Mouse (Mus musculus) frontal cortex, postnatal 25 days (tissue): ENCODE results near the gene Nek7.

Source experiments
- DNase-seq, 2 experiments: peaks; one replicate each; pipeline ENCODE4 v3.0.0; 2022; ENCODE audit warnings: low spot score in 2 of 2

Nek7 gene

DNA sequence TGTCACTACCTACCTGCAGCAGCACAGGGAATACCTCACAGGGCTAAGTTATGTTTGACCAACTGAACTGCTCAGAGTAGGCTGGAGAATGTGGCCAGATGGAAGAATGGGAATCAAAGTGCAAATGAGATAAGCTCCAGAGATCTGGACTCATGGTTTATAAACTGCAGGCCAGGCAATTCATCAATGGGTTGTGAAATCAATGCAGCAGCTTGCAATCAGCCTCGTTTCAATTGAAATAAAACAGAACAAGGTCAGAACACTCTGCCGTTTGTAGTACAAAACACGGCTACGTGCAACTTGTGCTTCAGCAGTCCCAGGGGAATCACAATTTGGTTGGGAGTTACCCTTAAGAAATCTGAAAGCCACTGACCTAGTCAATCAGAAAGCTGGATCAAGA, 109.4 kb downstream of the Nek7 start:
- DNase-seq = no peak

- DNase-seq = no peak
These were observed 112.4 kb downstream of the Nek7 start for GRCm38 (mm10) chr1:138507446-138508043.

GRCm38 (mm10) chr1:138507014-138507413, 112.9 kb downstream of the Nek7 start:
- no peak for DNase-seq

- DNase-seq = no peak
These were observed 115.7 kb downstream of the Nek7 start for GRCm38 (mm10) chr1:138504228-138504627.

DNA sequence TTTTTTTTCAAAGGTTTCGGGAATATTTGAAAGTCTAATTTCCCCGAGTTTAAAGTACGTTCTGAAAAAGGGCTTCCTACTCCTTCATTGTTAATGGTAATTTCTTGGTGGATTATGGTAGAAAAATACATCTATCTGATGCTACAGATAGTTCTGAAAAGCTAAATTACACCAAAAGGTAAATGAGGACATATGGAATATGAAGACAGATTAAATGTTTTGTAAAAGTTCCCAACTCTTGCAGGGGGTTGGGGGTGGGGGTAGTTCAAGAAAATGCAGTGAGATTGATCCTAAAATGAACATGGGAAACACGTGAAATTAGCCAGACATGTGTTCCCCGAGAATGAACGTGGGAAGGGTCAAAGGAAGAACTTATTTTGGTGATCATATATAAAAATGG, 119.2 kb downstream of the Nek7 start:
- no peak for DNase-seq

DNA sequence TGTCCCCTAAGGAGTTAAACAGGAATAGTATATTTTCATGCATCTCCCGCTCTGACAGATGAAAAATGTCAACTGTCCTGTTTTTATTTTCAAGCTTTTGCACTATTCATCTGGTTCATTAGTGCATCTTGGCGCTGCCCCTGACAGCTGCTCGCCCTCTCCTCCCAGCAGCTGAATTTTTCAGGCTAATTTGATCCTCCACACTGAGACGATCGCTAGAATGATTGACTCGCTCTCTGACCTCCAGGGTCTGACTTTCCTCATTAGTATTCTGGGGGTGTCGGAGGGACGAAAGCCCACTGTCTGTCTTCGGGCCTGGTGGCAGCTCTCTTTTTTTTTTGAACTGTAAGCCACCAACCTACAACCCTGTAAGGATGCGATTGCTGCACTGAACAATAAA, 119.8 kb downstream of the Nek7 start:
- no peak for DNase-seq

DNA sequence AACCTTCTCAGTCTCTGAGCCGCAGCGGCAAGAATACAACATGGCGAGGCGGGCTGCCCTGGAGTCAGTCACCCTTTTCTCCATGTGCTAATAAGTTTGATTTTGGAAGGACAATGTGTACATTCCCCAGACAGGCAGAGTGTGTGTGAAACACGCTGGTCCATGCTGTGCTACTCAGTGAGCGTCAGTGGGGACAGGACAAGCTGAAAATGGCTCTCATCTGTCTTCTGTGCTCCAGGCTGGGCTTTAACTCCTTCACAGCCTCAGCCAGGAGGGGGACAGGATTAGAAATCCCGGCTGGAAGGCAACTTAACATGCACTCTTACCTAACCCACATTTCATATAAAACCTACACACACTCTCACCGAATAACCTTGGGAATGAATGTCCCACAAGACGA, 120.5 kb downstream of the Nek7 start:
- DNase-seq = no peak

DNA sequence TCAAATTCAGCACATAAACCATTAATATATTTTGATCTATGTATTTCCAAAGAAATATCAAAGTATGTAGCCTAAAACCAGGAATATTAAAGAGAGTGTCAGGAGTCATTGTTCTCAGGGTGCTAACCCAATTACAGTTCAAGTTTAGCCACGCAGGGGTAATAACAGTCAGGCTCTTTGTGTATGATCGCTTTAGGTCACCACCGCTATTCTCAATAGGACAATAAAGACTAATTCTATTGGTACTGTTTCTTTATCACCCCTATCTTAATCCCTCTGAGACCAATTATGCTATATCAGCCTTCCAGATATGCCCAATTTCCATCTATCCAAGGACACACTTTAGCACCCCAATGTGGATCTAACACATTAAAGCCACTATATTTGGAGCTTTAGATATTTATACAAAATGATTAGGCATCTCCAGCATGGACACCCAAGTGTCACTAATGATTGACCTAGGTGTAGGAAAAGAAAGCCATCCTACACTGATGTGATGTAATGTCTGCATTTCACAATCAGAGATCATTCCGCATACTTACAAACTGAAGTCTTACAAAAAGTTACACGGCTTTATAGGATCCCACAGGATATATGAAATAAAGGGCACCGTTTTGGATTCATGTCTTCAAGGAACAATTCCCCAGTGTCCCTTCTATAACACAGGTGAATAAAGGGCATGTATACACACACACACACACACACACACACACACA, 128.4 kb downstream of the Nek7 start:
- DNase-seq = no peak

GRCm38 (mm10) chr1:138487569-138487968, 132.4 kb downstream of the Nek7 start:
- no peak for DNase-seq

DNA sequence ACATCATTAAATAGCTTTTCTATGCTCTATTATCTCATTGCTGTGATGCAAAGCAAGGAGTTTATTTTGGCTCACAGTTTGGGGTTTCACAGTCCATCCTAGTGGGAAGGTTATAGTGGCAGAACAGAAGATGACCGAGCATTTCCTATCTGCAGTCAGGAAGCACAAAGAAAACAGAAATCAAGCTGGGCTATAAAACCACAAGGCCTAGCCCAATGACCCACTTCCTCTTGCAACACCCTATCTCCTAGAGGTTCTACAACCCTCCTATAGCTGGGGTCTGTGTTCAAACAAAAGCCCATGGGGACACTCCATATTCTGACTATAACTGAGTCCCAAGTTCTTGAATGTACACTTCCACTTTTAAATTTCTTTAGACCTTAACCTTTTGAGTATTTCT, 139.2 kb downstream of the Nek7 start:
- no peak for DNase-seq

- no peak for DNase-seq
These were observed 154.6 kb downstream of the Nek7 start for GRCm38 (mm10) chr1:138465352-138465751.

DNA sequence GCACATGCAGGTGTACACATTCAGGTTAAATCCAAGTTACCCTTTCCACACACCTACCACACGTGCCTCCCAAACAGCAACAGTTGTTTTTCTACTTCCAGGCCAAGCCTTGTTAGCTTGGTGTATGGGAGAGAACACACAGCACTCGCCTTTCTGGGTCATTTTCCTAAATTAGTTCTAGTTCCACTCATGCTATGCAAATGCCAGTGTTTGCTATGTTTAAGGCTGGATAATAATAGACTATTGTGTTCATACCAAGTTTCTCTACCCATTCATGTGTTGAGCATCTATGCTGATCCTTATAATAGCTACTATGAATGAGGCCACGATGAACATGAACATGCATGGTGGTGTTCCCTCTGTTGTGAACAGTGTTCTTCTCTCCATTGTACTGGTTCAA, 158.5 kb downstream of the Nek7 start:
- DNase-seq = no peak

DNA sequence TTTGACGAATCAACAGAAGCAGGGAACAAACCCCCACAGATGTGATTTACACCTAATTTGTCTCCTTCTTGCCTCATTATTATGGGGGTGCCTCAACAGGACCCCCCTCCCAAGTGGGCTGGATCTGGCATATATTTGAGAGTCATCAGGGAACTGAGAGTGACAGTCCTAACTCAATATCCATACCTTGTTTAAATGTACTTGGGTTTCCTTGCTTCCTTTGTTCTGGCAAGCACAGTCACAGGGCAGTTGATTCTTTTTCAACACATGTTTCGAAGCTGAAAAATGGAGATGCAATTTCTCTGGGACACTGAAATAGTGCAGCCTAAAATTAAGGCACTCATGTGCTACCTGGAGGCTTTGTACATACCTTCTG, 170.5 kb downstream of the Nek7 start:
- DNase-seq = no peak

- no peak for DNase-seq
These were observed 171.1 kb downstream of the Nek7 start for GRCm38 (mm10) chr1:138448635-138449475.

- no peak for DNase-seq
These were observed 173.1 kb downstream of the Nek7 start for GRCm38 (mm10) chr1:138446846-138447245.
